Mouse (Mus musculus): ENCODE data around the gene Nav2. TPM values are rescaled to one million over a fixed set of nuclear protein-coding genes. Genes with fewer than 3 reads are reported as not detected.

Gene Nav2
- polyA plus RNA-seq, 1 experiment from 2014 or later, result 22.5 TPM

GRCm38 (mm10) chr7:49336725-49337124 lies 428.2 kb downstream of the Nav2 start:
- no peaks in the 10 kb centered on the region for H3K9me3 ChIP-seq (ENCODE audit: control insufficient read depth, low read length)
- no peak for DNase-seq
- H3K36me3 ChIP-seq (ENCODE audit: control insufficient read depth, insufficient read depth, low read length), result no peaks in the 10 kb centered on the region
- H3K9ac ChIP-seq (replicated peaks; ENCODE audit: low read length), result no peak overlapping the region
- no peak overlapping the region for H3K4me3 ChIP-seq (replicated peaks; ENCODE audit: low read depth, low read length)
- WGBS, result 64% methylated on average over 8 of the region's 8 CpGs
- H3K27ac ChIP-seq (replicated peaks; ENCODE audit: low read depth, low read length), result no peak overlapping the region
- H3K4me2 ChIP-seq (ENCODE audit: low read length), result no peak overlapping the region
- H3K4me1 ChIP-seq (ENCODE audit: control insufficient read depth, insufficient read depth, low read length), result peaks cover 20% of the 10 kb centered on the region
- no peaks in the 10 kb centered on the region for H3K27me3 ChIP-seq (ENCODE audit: control insufficient read depth, insufficient read depth, low read length)
- ATAC-seq (ENCODE audit: low FRiP score, low TSS enrichment), result no peak

- Histone ChIP-seq H3K4me2 (ENCODE audit: low read length) (no peak overlapping the region), H3K4me1 (ENCODE audit: control insufficient read depth, insufficient read depth, low read length) (peaks cover 22% of the 10 kb centered on the region)
Observed at GRCm38 (mm10) chr7:49337710-49338109, 429.2 kb downstream of the Nav2 start.

GRCm38 (mm10) chr7:49339953-49340352 lies 431.4 kb downstream of the Nav2 start:
- no peak for DNase-seq
- Histone ChIP-seq H3K4me1 (ENCODE audit: control insufficient read depth, insufficient read depth, low read length) (peaks cover 22% of the 10 kb centered on the region), H3K4me2 (ENCODE audit: low read length) (no peak overlapping the region), H3K27ac (replicated peaks; ENCODE audit: low read depth, low read length) (no peak overlapping the region), H3K36me3 (ENCODE audit: control insufficient read depth, insufficient read depth, low read length) (no peaks in the 10 kb centered on the region), H3K4me3 (replicated peaks; ENCODE audit: low read depth, low read length) (no peak overlapping the region), H3K9ac (replicated peaks; ENCODE audit: low read length) (no peak overlapping the region), H3K9me3 (ENCODE audit: control insufficient read depth, low read length) (no peaks in the 10 kb centered on the region), H3K27me3 (ENCODE audit: control insufficient read depth, insufficient read depth, low read length) (no peaks in the 10 kb centered on the region)
- ATAC-seq (ENCODE audit: low FRiP score, low TSS enrichment), result no peak
- WGBS, result 91% methylated on average over 3 of the region's 3 CpGs

More at GRCm38 (mm10) chr7:49337710-49338109, 429.2 kb downstream of the Nav2 start:
- Histone ChIP-seq H3K27ac (replicated peaks; ENCODE audit: low read depth, low read length) (no peak overlapping the region), H3K27me3 (ENCODE audit: control insufficient read depth, insufficient read depth, low read length) (no peaks in the 10 kb centered on the region), H3K36me3 (ENCODE audit: control insufficient read depth, insufficient read depth, low read length) (no peaks in the 10 kb centered on the region), H3K9ac (replicated peaks; ENCODE audit: low read length) (no peak overlapping the region), H3K9me3 (ENCODE audit: control insufficient read depth, low read length) (no peaks in the 10 kb centered on the region), H3K4me3 (replicated peaks; ENCODE audit: low read depth, low read length) (no peak overlapping the region)
- no peak for ATAC-seq (ENCODE audit: low FRiP score, low TSS enrichment)
- DNase-seq, result no peak
- WGBS, result 6% methylated on average over 2 of the region's 2 CpGs

- Histone ChIP-seq H3K9ac (replicated peaks; ENCODE audit: low read length) (no peak overlapping the region), H3K27me3 (ENCODE audit: control insufficient read depth, insufficient read depth, low read length) (no peaks in the 10 kb centered on the region), H3K36me3 (ENCODE audit: control insufficient read depth, insufficient read depth, low read length) (no peaks in the 10 kb centered on the region), H3K4me3 (replicated peaks; ENCODE audit: low read depth, low read length) (no peak overlapping the region), H3K4me2 (ENCODE audit: low read length) (no peak overlapping the region), H3K9me3 (ENCODE audit: control insufficient read depth, low read length) (no peaks in the 10 kb centered on the region), H3K27ac (replicated peaks; ENCODE audit: low read depth, low read length) (peak overlapping the region; percentile 60), H3K4me1 (ENCODE audit: control insufficient read depth, insufficient read depth, low read length) (peaks cover 22% of the 10 kb centered on the region)
- WGBS, result 34% methylated on average over 5 of the region's 5 CpGs
- ATAC-seq (ENCODE audit: low FRiP score, low TSS enrichment) (peak; percentile 21; the same call in 1 of the 2 replicates), DNase-seq (peak; percentile 48)
Observed at GRCm38 (mm10) chr7:49341151-49341918, 432.8 kb downstream of the Nav2 start.

- Histone ChIP-seq H3K27me3 (ENCODE audit: control insufficient read depth, insufficient read depth, low read length) (no peaks in the 10 kb centered on the region), H3K27ac (replicated peaks; ENCODE audit: low read depth, low read length) (peak overlapping the region; percentile 10; the same call in 1 of the 2 replicates), H3K9ac (replicated peaks; ENCODE audit: low read length) (no peak overlapping the region), H3K4me3 (replicated peaks; ENCODE audit: low read depth, low read length) (no peak overlapping the region), H3K36me3 (ENCODE audit: control insufficient read depth, insufficient read depth, low read length) (no peaks in the 10 kb centered on the region), H3K4me1 (ENCODE audit: control insufficient read depth, insufficient read depth, low read length) (peaks cover 22% of the 10 kb centered on the region), H3K9me3 (ENCODE audit: control insufficient read depth, low read length) (no peaks in the 10 kb centered on the region), H3K4me2 (ENCODE audit: low read length) (no peak overlapping the region)
- ATAC-seq (ENCODE audit: low FRiP score, low TSS enrichment) (0 out of 2 replicates have a peak, but pooled peaks have one; percentile 18), DNase-seq (no peak)
- 88% methylated on average over 2 of the region's 2 CpGs for WGBS
Observed at GRCm38 (mm10) chr7:49341919-49342529, 433.5 kb downstream of the Nav2 start.

- no peak overlapping the region for H3K9ac ChIP-seq (replicated peaks; ENCODE audit: low read length)
- H3K4me3 ChIP-seq (replicated peaks; ENCODE audit: low read depth, low read length), result no peak overlapping the region
- DNase-seq (no peak), ATAC-seq (ENCODE audit: low FRiP score, low TSS enrichment) (no peak)
- H3K27me3 ChIP-seq (ENCODE audit: control insufficient read depth, insufficient read depth, low read length), result no peaks in the 10 kb centered on the region
- H3K36me3 ChIP-seq (ENCODE audit: control insufficient read depth, insufficient read depth, low read length), result no peaks in the 10 kb centered on the region
- no peaks in the 10 kb centered on the region for H3K9me3 ChIP-seq (ENCODE audit: control insufficient read depth, low read length)
- 40% methylated on average over 13 of the region's 13 CpGs for WGBS
- H3K4me1 ChIP-seq (ENCODE audit: control insufficient read depth, insufficient read depth, low read length), result peaks cover 23% of the 10 kb centered on the region
- 0 out of 2 replicates have a peak overlapping the region, but pooled peaks have one; percentile 17 for H3K4me2 ChIP-seq (ENCODE audit: low read length)
- H3K27ac ChIP-seq (replicated peaks; ENCODE audit: low read depth, low read length), result no peak overlapping the region
Observed at GRCm38 (mm10) chr7:49342556-49343080, 434.1 kb downstream of the Nav2 start.

GRCm38 (mm10) chr7:49343081-49343600 lies 434.6 kb downstream of the Nav2 start:
- ATAC-seq (ENCODE audit: low FRiP score, low TSS enrichment), result 0 out of 2 replicates have a peak, but pooled peaks have one; percentile 35
- no peak for DNase-seq
- Histone ChIP-seq H3K9ac (replicated peaks; ENCODE audit: low read length) (no peak overlapping the region), H3K4me1 (ENCODE audit: control insufficient read depth, insufficient read depth, low read length) (peaks cover 24% of the 10 kb centered on the region), H3K36me3 (ENCODE audit: control insufficient read depth, insufficient read depth, low read length) (no peaks in the 10 kb centered on the region), H3K9me3 (ENCODE audit: control insufficient read depth, low read length) (no peaks in the 10 kb centered on the region), H3K4me2 (ENCODE audit: low read length) (0 out of 2 replicates have a peak overlapping the region, but pooled peaks have one; percentile 17), H3K27ac (replicated peaks; ENCODE audit: low read depth, low read length) (no peak overlapping the region), H3K4me3 (replicated peaks; ENCODE audit: low read depth, low read length) (no peak overlapping the region), H3K27me3 (ENCODE audit: control insufficient read depth, insufficient read depth, low read length) (no peaks in the 10 kb centered on the region)
- 18% methylated on average over 16 of the region's 16 CpGs for WGBS

GRCm38 (mm10) chr7:49343752-49344484 lies 435.4 kb downstream of the Nav2 start:
- no peak overlapping the region for H3K9ac ChIP-seq (replicated peaks; ENCODE audit: low read length)
- H3K27ac ChIP-seq (replicated peaks; ENCODE audit: low read depth, low read length), result no peak overlapping the region
- peaks cover 27% of the 10 kb centered on the region for H3K4me1 ChIP-seq (ENCODE audit: control insufficient read depth, insufficient read depth, low read length)
- no peaks in the 10 kb centered on the region for H3K27me3 ChIP-seq (ENCODE audit: control insufficient read depth, insufficient read depth, low read length)
- WGBS, result 47% methylated on average over 4 of the region's 4 CpGs
- H3K9me3 ChIP-seq (ENCODE audit: control insufficient read depth, low read length), result no peaks in the 10 kb centered on the region
- H3K4me3 ChIP-seq (replicated peaks; ENCODE audit: low read depth, low read length), result no peak overlapping the region
- no peak for DNase-seq
- H3K4me2 ChIP-seq (ENCODE audit: low read length), result no peak overlapping the region
- H3K36me3 ChIP-seq (ENCODE audit: control insufficient read depth, insufficient read depth, low read length), result no peaks in the 10 kb centered on the region
- no peak for ATAC-seq (ENCODE audit: low FRiP score, low TSS enrichment)
